Mouse (Mus musculus): ENCODE data around the gene Gjc2.

DNA sequence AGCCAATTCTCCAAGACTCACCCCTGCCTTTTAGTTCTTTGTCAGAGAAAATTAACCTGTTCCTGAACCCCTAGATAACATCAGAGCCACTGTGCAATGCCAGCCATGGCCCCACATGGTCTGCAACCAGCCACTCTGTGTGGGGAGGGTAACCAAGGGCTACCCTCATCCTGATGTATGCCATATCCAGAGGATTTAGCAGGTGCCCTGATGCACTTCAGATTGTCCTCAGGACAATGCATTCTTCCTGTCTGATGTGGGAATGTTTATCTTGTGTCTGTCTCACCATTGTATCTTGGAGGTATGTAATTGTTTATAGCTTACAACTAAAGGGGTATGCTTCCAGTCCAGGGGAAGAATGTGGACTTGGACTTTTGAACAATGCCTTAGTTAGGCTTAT lies 13.2 kb upstream of the Gjc2 start:
- TF ChIP-seq CTCF (IDR thresholded peaks at IDR 0.05; ENCODE audit: control insufficient read depth, insufficient read depth, insufficient replicate concordance, low read depth, low read length) (no peak), POLR2A (IDR thresholded peaks at IDR 0.05; ENCODE audit: control insufficient read depth, low read depth, low read length) (no peak)

All from testis, adult 2 months (tissue).